Mouse (Mus musculus) G1E (cell line): Measurements from ENCODE around the gene Ctnnbl1. TPM values are rescaled to one million over a fixed set of nuclear protein-coding genes. Genes with fewer than 3 reads are reported as not detected.

Experiments used
- ATAC-seq: 2 replicates; pipeline ENCODE4 v1.8.0; 2016; ENCODE audit warnings: mild to moderate bottlenecking; ENCODE audit not compliant: insufficient number of reproducible peaks, poor library complexity, low FRiP score, severe bottlenecking; ENCODE audit errors: extremely low read depth
- DNase-seq: peaks from one replicate; pipeline ENCODE4 v3.0.0; 2012; ENCODE audit warnings: low spot score
- H3K27me3 ChIP-seq: 2 replicates; pipeline ENCODE4 v1.6.1; 2012; ENCODE audit warnings: mild to moderate bottlenecking, low read length, inconsistent platforms; ENCODE audit not compliant: insufficient read depth
- H3K36me3 ChIP-seq: replicated peaks from 2 replicates; pipeline ENCODE3; 2012; ENCODE audit warnings: mild to moderate bottlenecking, inconsistent platforms
- H3K4me1 ChIP-seq: 2 replicates; pipeline ENCODE4 v1.6.1; 2012; ENCODE audit warnings: low read depth, low read length, inconsistent platforms, mixed read lengths; ENCODE audit not compliant: insufficient read depth
- H3K4me3 ChIP-seq: 2 replicates; pipeline ENCODE4 v1.5.1; 2012; ENCODE audit warnings: low read depth, mild to moderate bottlenecking, inconsistent platforms, low read length, moderate library complexity, mixed read lengths
- H3K9me3 ChIP-seq: replicated peaks from 2 replicates; pipeline ENCODE4 v1.6.1; 2012; ENCODE audit warnings: inconsistent platforms
- CTCF ChIP-seq: IDR thresholded peaks from 2 replicates; pipeline ENCODE4 v1.5.1; 2012; ENCODE audit warnings: low read depth, low read length, inconsistent platforms, mixed read lengths
- GATA1 ChIP-seq: IDR thresholded peaks from 2 replicates; pipeline ENCODE4 v1.6.1; 2012; ENCODE audit warnings: borderline replicate concordance, low read length, inconsistent platforms, mixed read lengths
- GATA2 ChIP-seq: IDR thresholded peaks from 2 replicates; pipeline ENCODE4 v1.6.1; 2012; ENCODE audit warnings: low read depth, low read length, inconsistent platforms, borderline replicate concordance
- POLR2AphosphoS5 ChIP-seq: IDR thresholded peaks from 2 replicates; pipeline ENCODE4 v1.6.1; 2012; ENCODE audit warnings: low read depth, low read length, inconsistent platforms; ENCODE audit not compliant: insufficient replicate concordance
- TAL1 ChIP-seq: conservative IDR thresholded peaks from 2 replicates; pipeline ENCODE4 v1.6.1; 2012; ENCODE audit warnings: low read depth, low read length, inconsistent platforms, mixed read lengths
- polyA plus RNA-seq: library from polyadenylated mRNA; stranded (reverse); fragments of >175 nt; gene quantifications from 2 replicates; pipeline ENCODE4 v1.2.3, GENCODE M21; 2012
- total RNA-seq, 2 experiments: library from RNA; stranded (forward) in 1 of 2; stranded (reverse) in 1 of 2; fragments of 200-1000 nt in 1 of 2; fragments of >200 nt in 1 of 2; fragmentation: Nextera tagmentation in 1 of 2; gene quantifications; 2 replicates each; pipeline ENCODE4 v1.2.3; 2014 to 2017

Gene Ctnnbl1
- total and polyA plus RNA-seq, 3 experiments, result 22.9 to 53.9 (median 32.4) TPM

DNA sequence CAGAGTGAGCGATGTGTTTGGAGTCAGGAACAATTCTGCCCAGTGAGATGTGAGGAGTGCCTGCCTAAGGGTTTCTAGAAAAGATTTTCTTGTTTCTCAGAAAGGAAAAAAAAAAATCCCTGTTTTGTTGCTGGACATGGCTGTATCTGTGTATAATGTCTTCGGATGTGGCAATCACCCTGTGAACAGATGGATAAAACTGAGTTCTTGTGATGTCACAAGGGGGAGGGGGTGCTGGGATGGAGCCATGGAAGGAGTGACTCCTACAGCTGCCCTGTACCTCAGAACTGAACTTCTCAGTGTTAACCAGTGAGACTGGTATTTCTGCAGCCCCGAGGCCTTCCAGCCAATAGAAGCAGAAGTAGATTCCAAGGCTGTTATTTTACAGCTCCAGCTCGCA lies 18.8 kb upstream of the Ctnnbl1 start:
- no peak overlapping the region for H3K4me3 ChIP-seq
- no peak for ATAC-seq
- DNase-seq, result no peak
- TF ChIP-seq GATA2, result no peak
- no peak for TF ChIP-seq POLR2AphosphoS5
- no peak for TF ChIP-seq CTCF
- no peak for TF ChIP-seq GATA1
- TF ChIP-seq TAL1, result no peak
- H3K9me3 ChIP-seq, result no peaks in the 10 kb centered on the region
- H3K36me3 ChIP-seq, result no peaks in the 10 kb centered on the region
- peaks cover 16% of the 10 kb centered on the region for H3K27me3 ChIP-seq
- H3K4me1 ChIP-seq, result no peaks in the 10 kb centered on the region

GRCm38 (mm10) chr2:157723883-157724573 lies 13.2 kb upstream of the Ctnnbl1 start:
- no peaks in the 10 kb centered on the region for H3K36me3 ChIP-seq
- TF ChIP-seq GATA2 (no peak), CTCF (no peak), POLR2AphosphoS5 (no peak), GATA1 (no peak), TAL1 (no peak)
- DNase-seq (no peak), ATAC-seq (no peak)
- no peaks in the 10 kb centered on the region for H3K4me1 ChIP-seq
- peaks cover 30% of the 10 kb centered on the region for H3K27me3 ChIP-seq
- H3K9me3 ChIP-seq, result no peaks in the 10 kb centered on the region
- no peak overlapping the region for H3K4me3 ChIP-seq

- TF ChIP-seq GATA1 (no peak), CTCF (no peak), GATA2 (no peak), POLR2AphosphoS5 (no peak), TAL1 (no peak)
- no peak for DNase-seq
- Histone ChIP-seq H3K27me3 (peaks cover 32% of the 10 kb centered on the region), H3K4me1 (no peaks in the 10 kb centered on the region), H3K36me3 (no peaks in the 10 kb centered on the region), H3K4me3 (no peak overlapping the region), H3K9me3 (no peaks in the 10 kb centered on the region)
- ATAC-seq, result no peak
These were observed 12.7 kb upstream of the Ctnnbl1 start for GRCm38 (mm10) chr2:157724574-157724914.

GRCm38 (mm10) chr2:157744619-157745018 lies 7.4 kb downstream of the Ctnnbl1 start:
- Histone ChIP-seq H3K36me3 (peaks cover 61% of the 10 kb centered on the region), H3K4me1 (peaks cover 4% of the 10 kb centered on the region), H3K9me3 (no peaks in the 10 kb centered on the region), H3K27me3 (no peaks in the 10 kb centered on the region), H3K4me3 (no peak overlapping the region)
- DNase-seq (no peak), ATAC-seq (no peak)
- TF ChIP-seq POLR2AphosphoS5 (no peak), TAL1 (no peak), CTCF (no peak), GATA1 (no peak), GATA2 (no peak)

DNA sequence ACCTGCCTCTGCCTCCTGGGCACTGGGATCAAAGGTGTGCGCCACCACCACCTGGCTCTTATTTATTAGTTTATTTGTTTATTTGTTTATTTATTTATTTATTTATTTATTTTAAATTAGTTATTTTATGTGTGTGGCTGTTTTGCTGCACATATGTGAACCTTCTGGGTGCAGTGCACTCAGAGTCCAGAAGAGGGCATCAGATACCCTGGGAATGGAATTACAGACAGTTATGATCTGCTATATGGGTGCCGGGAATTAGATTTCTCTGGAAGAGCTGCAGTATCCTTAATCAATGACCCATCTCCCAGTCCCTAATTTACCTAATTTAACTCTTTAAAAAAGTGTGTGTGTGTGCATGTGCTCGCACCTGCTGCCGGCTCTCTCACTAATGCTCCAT lies 8.5 kb downstream of the Ctnnbl1 start:
- H3K4me3 ChIP-seq, result no peak overlapping the region
- no peaks in the 10 kb centered on the region for H3K27me3 ChIP-seq
- peaks cover 4% of the 10 kb centered on the region; the same call in 1 of the 2 replicates for H3K4me1 ChIP-seq
- TF ChIP-seq GATA1, result no peak
- TF ChIP-seq TAL1, result no peak
- TF ChIP-seq CTCF, result no peak
- no peak for TF ChIP-seq GATA2
- no peak for TF ChIP-seq POLR2AphosphoS5
- H3K9me3 ChIP-seq, result no peaks in the 10 kb centered on the region
- ATAC-seq (no peak), DNase-seq (no peak)
- H3K36me3 ChIP-seq, result peaks cover 66% of the 10 kb centered on the region

DNA sequence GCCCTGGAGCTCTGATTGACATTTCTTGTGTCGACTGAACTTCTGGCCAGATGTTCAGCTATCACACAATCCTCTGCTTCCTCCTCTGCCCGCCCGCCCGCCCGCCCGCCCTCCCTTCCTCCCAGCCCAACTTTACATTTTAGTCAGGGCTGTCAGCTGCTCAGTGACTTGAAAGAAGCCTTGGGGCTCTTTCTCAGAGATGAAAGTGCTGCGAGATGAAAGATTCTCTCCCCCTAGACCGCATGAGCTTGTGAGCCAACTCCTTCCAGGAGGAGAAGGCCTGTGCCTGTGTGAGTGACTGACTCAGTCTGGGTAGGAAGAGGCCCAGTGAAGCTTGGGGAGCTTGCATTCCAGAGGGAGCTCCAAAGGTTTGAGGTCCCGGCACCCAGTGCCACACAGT lies 9.4 kb downstream of the Ctnnbl1 start:
- no peak for ATAC-seq
- DNase-seq, result no peak
- H3K4me3 ChIP-seq, result no peak overlapping the region
- TF ChIP-seq TAL1 (no peak), GATA1 (no peak), CTCF (no peak), POLR2AphosphoS5 (no peak), GATA2 (no peak)
- peaks cover 4% of the 10 kb centered on the region; the same call in 1 of the 2 replicates for H3K4me1 ChIP-seq
- no peaks in the 10 kb centered on the region for H3K27me3 ChIP-seq
- no peaks in the 10 kb centered on the region for H3K9me3 ChIP-seq
- peaks cover 67% of the 10 kb centered on the region for H3K36me3 ChIP-seq
